Mouse (Mus musculus) spleen, adult 2 months (tissue): ENCODE measurements around the gene Acsm5. TPM values are rescaled to one million over a fixed set of nuclear protein-coding genes. Genes with fewer than 3 reads are reported as not detected.

Experiments
- DNase-seq, 2 experiments: peaks; one replicate each; pipeline versions ENCODE4 v3.0.0 to v3.0.0-alpha.2; 2012 to 2021; ENCODE audit warnings: low spot score in 2 of 2, low read depth in 1 of 2
- H3K27ac ChIP-seq: fragments of 200-500 bp; 2 replicates; pipeline ENCODE4 v1.5.1; 2012; ENCODE audit warnings: low read length, inconsistent platforms; ENCODE audit not compliant: insufficient read depth
- H3K27me3 ChIP-seq: fragments of 200-500 bp; 2 replicates; pipeline ENCODE4 v1.6.1; 2012; ENCODE audit warnings: mild to moderate bottlenecking, moderate library complexity, low read length, inconsistent platforms; ENCODE audit not compliant: control insufficient read depth, insufficient read depth
- H3K36me3 ChIP-seq: fragments of 200-500 bp; 2 replicates; pipeline ENCODE4 v1.6.1; 2012; ENCODE audit warnings: mild to moderate bottlenecking, low read length, inconsistent platforms; ENCODE audit not compliant: control insufficient read depth, insufficient read depth
- H3K4me1 ChIP-seq: fragments of 200-500 bp; 2 replicates; pipeline ENCODE4 v1.6.1; 2011; ENCODE audit warnings: inconsistent platforms; ENCODE audit not compliant: control insufficient read depth, insufficient read depth, insufficient read length
- H3K4me3 ChIP-seq: fragments of 200-500 bp; 2 replicates; pipeline ENCODE4 v1.5.1; 2011; ENCODE audit warnings: mild to moderate bottlenecking, inconsistent platforms; ENCODE audit not compliant: insufficient read depth, insufficient read length; ENCODE audit errors: extremely low read depth
- CTCF ChIP-seq: fragments of 200-500 bp; IDR thresholded peaks from 2 replicates; pipeline ENCODE4 v1.5.1; 2011; ENCODE audit warnings: mild to moderate bottlenecking, inconsistent platforms; ENCODE audit not compliant: insufficient read depth, insufficient read length, insufficient replicate concordance; ENCODE audit errors: extremely low read depth
- POLR2A ChIP-seq: fragments of 200-500 bp; IDR thresholded peaks from 2 replicates; pipeline ENCODE4 v1.6.1; 2011; ENCODE audit warnings: low read depth, low read length, inconsistent platforms
- WGBS: fragments of 180-500 bp; shearing (Covaris S2); methylation state at CpG from one replicate; pipeline ENCODE4 v1.1.7; 2018; 5-methylcytosine and 5-hydroxymethylcytosine counted together
- polyA plus RNA-seq: library from polyadenylated mRNA; depleted of rRNA; stranded (reverse); fragments of >200 nt; gene quantifications from 2 replicates; pipeline ENCODE4 v1.2.3, GENCODE M21; 2012; rRNA removed

The Acsm5 gene
- polyA plus RNA-seq, result not detected in 2 replicates

DNA sequence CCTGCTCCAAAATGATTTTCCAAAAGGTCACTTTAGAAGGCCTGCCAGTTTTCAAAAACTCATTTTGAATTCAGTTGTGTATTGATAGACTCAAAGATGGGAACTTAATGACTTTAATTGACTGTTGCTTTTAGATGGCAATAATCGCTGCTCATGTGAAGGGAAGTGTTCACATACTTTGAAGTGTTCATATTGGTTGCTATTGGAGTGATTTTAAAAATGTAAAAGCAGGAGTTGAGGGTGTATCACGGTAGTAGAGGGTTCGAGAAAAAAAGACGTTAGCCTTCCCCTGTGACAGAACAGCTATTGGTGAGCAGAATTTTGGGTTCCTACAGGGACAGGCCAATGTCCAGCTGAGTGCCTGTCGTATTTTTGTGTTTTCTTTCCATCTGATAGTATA is at the start of gene Acsm5:
TSS of gene Acsm5 (plus strand) at position 301 of the 400 bp plus-strand sequence.
- no peak for DNase-seq
- Histone ChIP-seq H3K36me3 (no peaks in the 10 kb centered on the region), H3K4me3 (no peak within 1 kb of the TSS), H3K27ac (no peak within 1 kb of the TSS), H3K27me3 (no peaks in the 10 kb centered on the region), H3K4me1 (no peaks in the 10 kb centered on the region)
- TF ChIP-seq POLR2A, result no peak
- TF ChIP-seq CTCF, result no peak
- WGBS, result 75% methylated on average over 5 of the region's 5 CpGs

DNA sequence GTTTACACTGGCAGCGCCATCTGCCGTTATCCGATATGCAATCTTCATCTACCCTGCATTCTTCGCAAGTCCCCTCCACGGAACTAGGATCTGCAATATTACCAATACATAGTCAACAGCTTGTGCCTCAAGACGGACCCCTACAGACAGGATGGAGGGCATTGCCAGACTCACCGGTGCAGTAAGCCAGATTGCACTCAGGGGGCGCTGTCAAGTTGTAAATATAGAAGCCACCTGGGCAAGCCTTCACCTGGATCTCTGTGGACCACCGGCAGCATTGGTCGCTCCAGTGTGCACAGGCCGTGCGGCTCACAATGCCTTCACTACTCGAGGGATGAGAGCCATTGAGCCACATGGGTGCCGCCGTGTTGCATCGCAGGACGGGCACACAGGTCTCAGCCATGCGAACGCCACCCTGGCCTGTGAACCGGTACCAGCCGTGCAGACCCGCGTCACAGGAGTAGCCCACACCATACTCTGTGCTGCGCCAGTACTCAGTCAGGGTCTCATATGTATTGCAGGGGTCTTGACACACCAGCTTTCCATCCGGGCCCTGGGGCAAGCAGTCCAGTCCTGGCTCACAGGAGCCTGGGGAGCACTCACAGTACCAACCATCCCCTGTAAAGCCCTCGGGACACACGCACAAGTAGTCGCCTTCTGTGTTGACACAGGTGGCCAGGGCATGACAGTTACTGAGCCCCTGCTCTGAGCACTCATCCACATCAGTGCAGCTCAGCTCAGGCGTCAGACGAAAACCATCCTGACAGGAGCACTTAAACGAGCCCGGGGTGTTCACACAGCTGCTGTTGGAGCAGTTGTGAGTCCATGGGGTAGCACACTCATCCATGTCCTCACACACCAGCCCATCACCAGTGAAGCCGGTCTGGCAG is 42.5 kb upstream of the Acsm5 start:
- DNase-seq, result no peak
- Histone ChIP-seq H3K27me3 (no peaks in the 10 kb centered on the region), H3K4me1 (no peaks in the 10 kb centered on the region), H3K4me3 (no peak overlapping the region), H3K36me3 (no peaks in the 10 kb centered on the region), H3K27ac (no peak overlapping the region)
- TF ChIP-seq POLR2A (no peak), CTCF (no peak)
- WGBS, result 81% methylated on average over 33 of the region's 33 CpGs

DNA sequence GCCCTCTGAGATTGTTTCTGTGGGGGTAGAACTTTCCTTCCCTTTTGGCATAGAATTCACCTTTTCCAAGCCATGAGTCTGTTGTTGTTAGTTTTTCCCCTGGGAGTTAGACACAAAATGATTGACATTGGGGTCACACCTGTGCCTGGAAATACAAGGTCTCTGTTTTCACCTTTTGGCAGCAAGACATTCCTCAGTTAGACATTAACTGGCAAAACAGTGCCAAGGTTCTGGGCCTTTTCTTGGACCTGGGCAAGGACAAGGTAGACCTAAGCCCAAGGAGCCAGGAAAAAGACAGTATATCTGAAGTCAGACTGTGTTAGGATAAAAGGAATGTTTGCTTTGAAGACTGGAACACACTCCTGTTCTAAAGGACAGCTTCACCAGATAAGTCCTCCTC is 40.0 kb upstream of the Acsm5 start, which contains the start of gene Umod:
TSS of gene Umod (minus strand) at position 27 of the 400 bp plus-strand sequence.
- Histone ChIP-seq H3K27ac (no peak within 1 kb of the TSS), H3K4me3 (no peak within 1 kb of the TSS), H3K4me1 (no peaks in the 10 kb centered on the region), H3K36me3 (no peaks in the 10 kb centered on the region), H3K27me3 (no peaks in the 10 kb centered on the region)
- no peak for DNase-seq
- TF ChIP-seq POLR2A, result no peak

DNA sequence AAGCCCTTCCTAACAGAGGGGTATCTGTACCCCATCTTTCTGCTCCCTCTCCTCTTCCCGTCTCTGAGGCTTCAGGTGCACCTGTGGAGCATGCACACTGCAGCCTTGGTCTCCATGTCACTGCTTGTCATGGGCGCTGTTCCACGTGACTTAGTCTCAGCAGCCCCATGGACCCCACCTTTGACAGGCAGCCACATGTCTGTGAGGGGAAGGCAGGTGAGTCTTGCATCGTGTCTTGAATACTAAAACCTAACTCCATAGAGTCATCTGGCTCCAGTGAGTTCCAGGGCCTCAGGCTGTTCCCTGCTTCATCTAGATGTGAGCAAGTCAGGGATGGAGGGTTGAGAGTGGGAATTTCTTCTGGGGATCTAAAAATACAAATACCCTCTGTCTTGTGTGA is 35.1 kb upstream of the Acsm5 start:
- no peaks in the 10 kb centered on the region for H3K27me3 ChIP-seq
- no peak overlapping the region for H3K27ac ChIP-seq
- H3K4me1 ChIP-seq, result no peaks in the 10 kb centered on the region
- 84% methylated on average over 4 of the region's 4 CpGs for WGBS
- no peak for DNase-seq
- H3K36me3 ChIP-seq, result no peaks in the 10 kb centered on the region
- no peak for TF ChIP-seq POLR2A
- TF ChIP-seq CTCF, result no peak
- no peak overlapping the region for H3K4me3 ChIP-seq

DNA sequence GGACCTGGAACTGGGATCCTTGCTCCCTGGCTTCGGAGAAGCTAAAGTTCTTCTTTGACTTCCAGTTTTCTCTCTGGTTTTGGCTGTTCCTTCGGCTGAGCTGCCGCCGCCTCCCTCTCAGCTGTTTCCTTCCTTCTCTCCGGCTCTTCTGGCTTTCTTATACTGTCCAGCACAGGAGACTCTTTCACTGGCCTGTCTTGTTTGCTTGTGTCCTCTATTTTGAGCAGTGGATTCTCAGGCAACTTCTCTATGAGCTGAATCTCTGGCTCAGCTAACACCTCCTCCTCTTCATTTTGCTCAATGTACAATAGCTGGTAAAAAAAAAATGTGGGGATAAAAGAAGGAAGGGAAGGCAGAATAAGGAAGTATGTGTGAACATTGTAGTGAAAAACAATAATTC is 32.6 kb upstream of the Acsm5 start:
- TF ChIP-seq POLR2A (no peak), CTCF (no peak)
- Histone ChIP-seq H3K4me3 (no peak overlapping the region), H3K4me1 (no peaks in the 10 kb centered on the region), H3K27ac (no peak overlapping the region), H3K36me3 (no peaks in the 10 kb centered on the region), H3K27me3 (no peaks in the 10 kb centered on the region)
- DNase-seq, result no peak
- WGBS, result 39% methylated on average over 5 of the region's 5 CpGs

DNA sequence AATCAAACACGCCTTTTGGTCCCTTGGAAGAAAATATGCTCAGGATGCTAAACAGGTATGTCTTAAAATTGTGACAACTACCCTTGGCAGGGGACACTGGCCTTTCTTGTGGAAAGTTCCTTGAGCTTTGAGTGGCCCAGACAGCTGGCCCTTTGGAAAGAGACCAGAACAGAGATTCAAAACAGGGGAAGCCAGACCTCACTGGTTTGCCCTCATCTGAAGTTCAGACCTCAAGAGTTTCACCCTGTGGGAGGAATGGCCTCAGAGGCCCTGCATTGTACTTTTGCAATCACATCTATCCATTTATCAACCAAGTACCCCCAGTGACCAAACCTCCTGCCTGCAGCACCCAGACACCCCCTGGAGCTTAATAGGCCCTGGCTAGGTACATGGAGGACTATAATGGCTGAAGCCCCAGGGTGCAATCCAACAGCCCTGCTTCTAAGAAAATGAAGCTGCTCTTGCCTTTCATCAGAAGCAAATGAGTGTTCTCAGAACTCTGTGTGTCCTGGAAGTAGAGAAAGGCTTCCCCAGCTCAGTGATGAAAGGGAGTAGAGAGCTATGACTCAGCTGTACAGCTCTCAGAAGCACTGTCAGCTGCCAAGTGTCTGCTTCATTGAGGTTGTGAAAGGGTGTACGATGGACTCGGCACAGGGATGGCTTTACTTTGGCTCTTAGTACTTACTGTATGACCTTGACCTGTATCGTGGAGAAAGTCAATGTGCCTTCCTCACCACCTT is 29.1 kb upstream of the Acsm5 start:
- no peak for DNase-seq
- WGBS, result 87% methylated on average over 4 of the region's 4 CpGs
- Histone ChIP-seq H3K4me1 (no peaks in the 10 kb centered on the region), H3K27me3 (no peaks in the 10 kb centered on the region), H3K27ac (no peak overlapping the region), H3K36me3 (no peaks in the 10 kb centered on the region), H3K4me3 (no peak overlapping the region)
- TF ChIP-seq CTCF (no peak), POLR2A (no peak)

DNA sequence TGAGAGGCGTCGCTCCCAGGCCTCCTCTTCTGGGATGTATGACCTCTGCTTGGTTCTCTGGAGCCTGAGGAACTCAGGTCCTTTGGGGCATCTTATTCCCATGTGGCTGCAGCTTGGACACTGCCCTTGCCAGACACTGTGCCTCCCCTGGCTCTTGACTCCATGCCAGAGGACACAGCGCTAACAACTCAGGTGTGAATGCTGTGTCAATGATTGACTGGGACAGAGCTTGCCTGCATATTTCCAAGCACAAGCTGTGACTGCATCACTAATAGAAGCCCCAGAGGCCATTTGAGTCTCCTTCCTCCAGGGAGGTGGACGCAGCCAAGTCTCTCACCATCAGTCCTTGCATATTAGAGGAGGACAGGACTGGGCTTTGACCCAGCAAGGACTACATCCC is 8.1 kb upstream of the Acsm5 start:
- no peak for DNase-seq
- TF ChIP-seq CTCF (no peak), POLR2A (no peak)
- H3K27me3 ChIP-seq, result no peaks in the 10 kb centered on the region
- 86% methylated on average over 4 of the region's 4 CpGs for WGBS
- no peaks in the 10 kb centered on the region for H3K36me3 ChIP-seq
- H3K4me3 ChIP-seq, result no peak overlapping the region
- H3K27ac ChIP-seq, result no peak overlapping the region
- no peaks in the 10 kb centered on the region for H3K4me1 ChIP-seq
